Mouse (Mus musculus) liver, embryonic 13.5 days (tissue): ENCODE results near the gene Faap20. TPM values are rescaled to one million over a fixed set of nuclear protein-coding genes. Genes with fewer than 3 reads are reported as not detected.

Experiments
- ATAC-seq: fragments of 200-750 bp; cut with Nextera tagmentation; 2 replicates; pipeline ENCODE4 v1.8.0; 2017; ENCODE audit warnings: low read depth, mild to moderate bottlenecking, moderate number of reproducible peaks, moderate library complexity
- DNase-seq: peaks from one replicate; pipeline ENCODE4 v3.0.0; 2022
- H3K27ac ChIP-seq: fragments of 300-500 bp; sonication (generic); 2 replicates; pipeline ENCODE4 v1.5.1; 2015; ENCODE audit warnings: moderate library complexity, mild to moderate bottlenecking, inconsistent platforms
- H3K27me3 ChIP-seq: fragments of 300-500 bp; sonication (generic); 2 replicates; pipeline ENCODE4 v1.6.1; 2015; ENCODE audit warnings: mild to moderate bottlenecking, inconsistent platforms
- H3K36me3 ChIP-seq: fragments of 300-500 bp; sonication (generic); 2 replicates; pipeline ENCODE4 v1.6.1; 2015; ENCODE audit warnings: mild to moderate bottlenecking, inconsistent platforms
- H3K4me1 ChIP-seq: fragments of 300-500 bp; sonication (generic); replicated peaks from 2 replicates; pipeline ENCODE4 v1.6.1; 2015; ENCODE audit warnings: inconsistent platforms
- H3K4me2 ChIP-seq: fragments of 300-500 bp; sonication (generic); 2 replicates; pipeline ENCODE4 v1.6.1; 2015; ENCODE audit warnings: inconsistent platforms, mild to moderate bottlenecking, moderate library complexity
- H3K4me3 ChIP-seq: fragments of 300-500 bp; sonication (generic); replicated peaks from 2 replicates; pipeline ENCODE4 v1.5.1; 2015; ENCODE audit warnings: mild to moderate bottlenecking, inconsistent platforms
- H3K9ac ChIP-seq: fragments of 300-500 bp; sonication (generic); 2 replicates; pipeline ENCODE4 v1.6.1; 2015; ENCODE audit warnings: mild to moderate bottlenecking, inconsistent platforms
- H3K9me3 ChIP-seq: fragments of 300-500 bp; sonication (generic); replicated peaks from 2 replicates; pipeline ENCODE4 v1.6.1; 2016; ENCODE audit warnings: inconsistent platforms
- WGBS: fragments of 180-500 bp; shearing (Covaris S2); methylation state at CpG from one replicate; pipeline ENCODE4 v1.1.7; 2015; ENCODE audit not compliant: insufficient replicate concordance; 5-methylcytosine and 5-hydroxymethylcytosine counted together
- polyA plus RNA-seq: library from polyadenylated mRNA; unstranded; fragments of >200 nt; fragmentation: Nextera tagmentation; extraction: Ambion mirVana; gene quantifications from 2 replicates; pipeline ENCODE4 v1.2.1, GENCODE M21; 2015

The Faap20 gene
- polyA plus RNA-seq, 1 experiment from 2014 or later: 23.4 TPM

- Histone ChIP-seq H3K4me1 (peaks cover 3% of the 10 kb centered on the region; the same call in 1 of the 2 replicates), H3K27ac (no peak overlapping the region), H3K4me3 (no peak overlapping the region), H3K9me3 (no peaks in the 10 kb centered on the region), H3K27me3 (no peaks in the 10 kb centered on the region), H3K36me3 (no peaks in the 10 kb centered on the region), H3K4me2 (no peak overlapping the region), H3K9ac (no peak overlapping the region)
- 40% methylated on average over 16 of the region's 16 CpGs for WGBS
- ATAC-seq: no peak
- no peak for DNase-seq
Observed at GRCm38 (mm10) chr4:155279926-155280767, 30.5 kb downstream of the Faap20 start.

GRCm38 (mm10) chr4:155280768-155281121 lies 31.1 kb downstream of the Faap20 start:
- Histone ChIP-seq H3K27ac (no peak overlapping the region), H3K36me3 (no peaks in the 10 kb centered on the region), H3K4me1 (peaks cover 3% of the 10 kb centered on the region; the same call in 1 of the 2 replicates), H3K27me3 (no peaks in the 10 kb centered on the region), H3K4me2 (no peak overlapping the region), H3K4me3 (no peak overlapping the region), H3K9me3 (no peaks in the 10 kb centered on the region), H3K9ac (no peak overlapping the region)
- WGBS: 56% methylated on average over 1 of the region's 1 CpGs
- no peak for ATAC-seq
- DNase-seq: no peak

GRCm38 (mm10) chr4:155281227-155281626 lies 31.6 kb downstream of the Faap20 start:
- WGBS: 56% methylated on average over 2 of the region's 2 CpGs
- no peak for ATAC-seq

GRCm38 (mm10) chr4:155281652-155282051 lies 32.0 kb downstream of the Faap20 start:
- no peak for DNase-seq
- H3K4me1 ChIP-seq: peaks cover 3% of the 10 kb centered on the region; the same call in 1 of the 2 replicates
- peak overlapping the region; percentile 29; the same call in 1 of the 2 replicates for H3K27ac ChIP-seq
- H3K9ac ChIP-seq: no peak overlapping the region
- H3K9me3 ChIP-seq: no peaks in the 10 kb centered on the region
- no peaks in the 10 kb centered on the region for H3K27me3 ChIP-seq
- no peak overlapping the region for H3K4me2 ChIP-seq
- ATAC-seq: no peak
- no peaks in the 10 kb centered on the region for H3K36me3 ChIP-seq
- 61% methylated on average over 8 of the region's 8 CpGs for WGBS
- H3K4me3 ChIP-seq: no peak overlapping the region

More at GRCm38 (mm10) chr4:155281227-155281626, 31.6 kb downstream of the Faap20 start:
- H3K9me3 ChIP-seq: no peaks in the 10 kb centered on the region
- H3K4me1 ChIP-seq: peaks cover 3% of the 10 kb centered on the region; the same call in 1 of the 2 replicates
- H3K9ac ChIP-seq: no peak overlapping the region
- H3K36me3 ChIP-seq: no peaks in the 10 kb centered on the region
- H3K27me3 ChIP-seq: no peaks in the 10 kb centered on the region
- no peak overlapping the region for H3K4me2 ChIP-seq
- H3K4me3 ChIP-seq: no peak overlapping the region
- H3K27ac ChIP-seq: no peak overlapping the region
- DNase-seq: no peak

- Histone ChIP-seq H3K9me3 (no peaks in the 10 kb centered on the region), H3K9ac (no peak overlapping the region), H3K27me3 (no peaks in the 10 kb centered on the region), H3K4me3 (no peak overlapping the region), H3K4me1 (peaks cover 3% of the 10 kb centered on the region; the same call in 1 of the 2 replicates), H3K36me3 (no peaks in the 10 kb centered on the region), H3K27ac (no peak overlapping the region; the same call in 1 of the 2 replicates), H3K4me2 (no peak overlapping the region)
- WGBS: 66% methylated on average over 6 of the region's 6 CpGs
- ATAC-seq: no peak
- no peak for DNase-seq
Observed at GRCm38 (mm10) chr4:155282231-155282630, 32.6 kb downstream of the Faap20 start.

GRCm38 (mm10) chr4:155283001-155283503 lies 33.5 kb downstream of the Faap20 start:
- Histone ChIP-seq H3K27ac (no peak overlapping the region), H3K9me3 (no peaks in the 10 kb centered on the region), H3K9ac (no peak overlapping the region), H3K4me3 (no peak overlapping the region), H3K4me2 (no peak overlapping the region), H3K27me3 (no peaks in the 10 kb centered on the region), H3K4me1 (peaks cover 3% of the 10 kb centered on the region; the same call in 1 of the 2 replicates), H3K36me3 (no peaks in the 10 kb centered on the region)
- ATAC-seq (no peak), DNase-seq (no peak)
- 37% methylated on average over 11 of the region's 11 CpGs for WGBS

GRCm38 (mm10) chr4:155283585-155283984 lies 34.0 kb downstream of the Faap20 start:
- no peak overlapping the region for H3K4me3 ChIP-seq
- H3K4me1 ChIP-seq: peaks cover 3% of the 10 kb centered on the region; the same call in 1 of the 2 replicates
- H3K4me2 ChIP-seq: no peak overlapping the region

GRCm38 (mm10) chr4:155284521-155285379 lies 35.1 kb downstream of the Faap20 start:
- 53% methylated on average over 15 of the region's 15 CpGs for WGBS
- DNase-seq: no peak

More at GRCm38 (mm10) chr4:155283585-155283984, 34.0 kb downstream of the Faap20 start:
- H3K27me3 ChIP-seq: no peaks in the 10 kb centered on the region
- H3K27ac ChIP-seq: no peak overlapping the region
- 51% methylated on average over 9 of the region's 9 CpGs for WGBS
- H3K36me3 ChIP-seq: no peaks in the 10 kb centered on the region
- H3K9ac ChIP-seq: no peak overlapping the region
- H3K9me3 ChIP-seq: no peaks in the 10 kb centered on the region
- no peak for DNase-seq
- ATAC-seq: no peak

GRCm38 (mm10) chr4:155286090-155286489 lies 36.5 kb downstream of the Faap20 start:
- H3K4me3 ChIP-seq: no peak overlapping the region
- no peaks in the 10 kb centered on the region for H3K36me3 ChIP-seq
- no peak for DNase-seq
- H3K9ac ChIP-seq: no peak overlapping the region
- ATAC-seq: no peak
- no peaks in the 10 kb centered on the region for H3K9me3 ChIP-seq
- no peak overlapping the region for H3K4me2 ChIP-seq
- H3K4me1 ChIP-seq: no peaks in the 10 kb centered on the region
- no peak overlapping the region for H3K27ac ChIP-seq
- H3K27me3 ChIP-seq: no peaks in the 10 kb centered on the region
- 66% methylated on average over 4 of the region's 4 CpGs for WGBS

More at GRCm38 (mm10) chr4:155284521-155285379, 35.1 kb downstream of the Faap20 start:
- no peaks in the 10 kb centered on the region for H3K27me3 ChIP-seq
- H3K4me3 ChIP-seq: no peak overlapping the region
- H3K27ac ChIP-seq: no peak overlapping the region
- no peak overlapping the region for H3K9ac ChIP-seq
- H3K4me1 ChIP-seq: peaks cover 3% of the 10 kb centered on the region; the same call in 1 of the 2 replicates
- no peaks in the 10 kb centered on the region for H3K9me3 ChIP-seq
- no peak overlapping the region for H3K4me2 ChIP-seq
- no peaks in the 10 kb centered on the region for H3K36me3 ChIP-seq
- ATAC-seq: no peak

GRCm38 (mm10) chr4:155287713-155288112 lies 38.1 kb downstream of the Faap20 start:
- Histone ChIP-seq H3K9me3 (no peaks in the 10 kb centered on the region), H3K27me3 (no peaks in the 10 kb centered on the region), H3K9ac (no peak overlapping the region), H3K27ac (no peak overlapping the region), H3K36me3 (no peaks in the 10 kb centered on the region), H3K4me2 (no peak overlapping the region), H3K4me3 (no peak overlapping the region), H3K4me1 (no peaks in the 10 kb centered on the region)
- WGBS: 74% methylated on average over 11 of the region's 11 CpGs
- DNase-seq (no peak), ATAC-seq (no peak)

- DNase-seq (no peak), ATAC-seq (no peak)
- no peaks in the 10 kb centered on the region for H3K9me3 ChIP-seq
- WGBS: 53% methylated on average over 1 of the region's 1 CpGs
- H3K36me3 ChIP-seq: no peaks in the 10 kb centered on the region
- H3K27me3 ChIP-seq: no peaks in the 10 kb centered on the region
- no peak overlapping the region for H3K4me3 ChIP-seq
- H3K9ac ChIP-seq: no peak overlapping the region
- no peak overlapping the region for H3K27ac ChIP-seq
- H3K4me2 ChIP-seq: no peak overlapping the region
- H3K4me1 ChIP-seq: no peaks in the 10 kb centered on the region
Observed at GRCm38 (mm10) chr4:155288586-155288985, 39.0 kb downstream of the Faap20 start.
